Mouse (Mus musculus): ENCODE data around the gene Sel1l3.
A peak's percentile ranks its signal among the peaks of the same experiment; 100 is the strongest.

Gene Sel1l3

GRCm38 (mm10) chr5:53212782-53213710 is 681 bp downstream of the Sel1l3 start:
- DNase-seq = peak; percentile 23 to 36

- no peak for DNase-seq
These were observed 1.5 kb downstream of the Sel1l3 start for GRCm38 (mm10) chr5:53212087-53212781.

DNA sequence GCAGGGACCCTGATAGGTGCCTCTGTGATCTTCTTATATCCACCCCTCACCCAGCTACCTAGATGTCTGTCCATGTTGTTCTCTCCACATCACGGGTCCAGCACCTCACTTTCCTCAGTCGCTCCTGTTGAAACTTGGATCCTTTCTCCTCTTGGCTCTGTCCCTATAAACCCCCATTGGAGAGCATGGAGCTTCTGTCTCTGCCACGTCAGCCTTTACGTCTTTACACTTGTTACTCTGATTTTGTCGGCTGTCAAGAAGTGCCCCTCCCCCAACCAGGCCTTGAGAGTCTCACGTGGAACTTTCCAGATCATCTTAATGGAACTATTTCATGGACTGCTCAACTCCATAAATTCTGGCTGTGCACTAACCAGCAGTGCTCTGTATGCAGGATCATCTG is 2.5 kb downstream of the Sel1l3 start:
- no peak for DNase-seq

- no peak for DNase-seq
These were observed 3.2 kb downstream of the Sel1l3 start for GRCm38 (mm10) chr5:53210481-53210880.

- no peak for DNase-seq
These were observed 4.0 kb downstream of the Sel1l3 start for GRCm38 (mm10) chr5:53209773-53210172.

DNA sequence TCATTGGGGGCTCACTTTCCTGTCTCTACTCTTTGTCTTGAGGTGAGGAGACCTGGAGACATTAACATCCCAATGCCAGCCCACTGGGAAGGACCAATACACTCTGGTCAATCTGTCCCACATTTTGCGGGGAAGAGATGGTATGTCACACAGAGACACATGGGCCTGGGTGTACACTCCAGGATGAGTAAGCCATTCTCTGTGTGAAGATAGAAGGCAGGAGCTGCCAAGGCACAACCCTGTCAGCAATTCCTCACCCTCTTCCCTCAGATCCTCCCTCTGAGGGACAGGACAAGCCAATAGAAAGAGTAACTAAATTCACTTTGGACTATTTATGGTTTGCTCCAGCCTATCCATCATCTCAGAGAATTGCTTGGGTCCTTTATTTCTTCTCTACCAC is 5.0 kb downstream of the Sel1l3 start:
- no peak for DNase-seq

DNA sequence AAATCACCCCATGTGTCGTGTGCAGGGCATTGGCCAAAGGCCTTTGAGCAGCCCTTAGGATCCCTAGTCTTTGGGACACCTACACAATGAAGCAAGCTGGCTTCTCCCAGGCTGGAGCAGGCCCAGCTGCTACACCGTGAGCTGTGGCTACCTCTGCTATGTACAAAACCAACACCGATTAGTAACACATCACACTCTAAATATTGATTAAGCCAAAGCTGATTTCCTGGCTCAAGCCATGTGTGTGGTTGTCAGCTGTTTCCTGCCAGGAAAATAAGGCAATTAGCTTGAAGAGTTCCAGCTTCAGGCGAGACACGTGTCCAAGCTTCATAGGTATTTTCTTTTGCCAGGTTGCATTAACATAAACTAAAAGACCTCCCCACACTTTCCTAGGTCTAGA is 7.2 kb downstream of the Sel1l3 start:
- no peak for DNase-seq

DNA sequence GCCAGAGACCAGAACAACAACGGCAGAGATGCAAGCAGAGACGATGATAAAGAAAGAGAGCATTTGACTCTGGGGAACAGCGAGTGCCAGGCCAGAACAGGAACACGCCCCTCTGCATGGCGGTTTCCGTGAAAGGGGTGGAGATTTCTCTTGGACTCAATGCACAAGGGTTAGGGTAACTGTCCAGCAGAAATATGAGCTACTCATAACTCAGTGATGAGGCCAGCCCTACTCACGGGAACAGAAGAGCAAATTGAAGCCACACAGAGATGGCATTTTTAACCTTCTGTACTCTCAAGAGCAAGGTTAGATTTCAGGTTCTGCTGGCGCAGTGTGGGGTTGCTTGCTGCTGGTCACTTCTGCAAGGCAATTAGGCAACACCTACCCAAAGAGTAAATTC is 11.0 kb downstream of the Sel1l3 start:
- no peak for DNase-seq

GRCm38 (mm10) chr5:53200825-53201224 is 12.9 kb downstream of the Sel1l3 start:
- no peak for DNase-seq

DNA sequence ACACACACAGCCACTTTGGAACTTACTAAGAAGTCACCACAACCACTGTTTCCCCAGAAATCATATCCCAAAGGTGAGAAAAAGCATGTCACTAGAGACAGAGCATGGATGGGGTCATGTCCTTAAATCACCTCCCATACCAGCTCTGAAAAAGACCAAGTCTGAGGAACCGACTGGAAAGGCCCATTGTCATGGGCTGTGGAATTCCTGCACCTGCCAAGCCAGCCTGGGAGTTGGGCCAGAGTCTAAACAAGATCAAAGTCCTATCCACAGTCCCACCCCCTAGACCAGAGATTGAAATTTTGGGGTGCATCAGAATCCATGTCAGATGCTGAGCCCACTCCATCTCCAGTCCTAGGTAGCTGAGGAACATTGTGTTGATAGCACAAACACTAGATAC is 15.3 kb downstream of the Sel1l3 start:
- no peak for DNase-seq

DNA sequence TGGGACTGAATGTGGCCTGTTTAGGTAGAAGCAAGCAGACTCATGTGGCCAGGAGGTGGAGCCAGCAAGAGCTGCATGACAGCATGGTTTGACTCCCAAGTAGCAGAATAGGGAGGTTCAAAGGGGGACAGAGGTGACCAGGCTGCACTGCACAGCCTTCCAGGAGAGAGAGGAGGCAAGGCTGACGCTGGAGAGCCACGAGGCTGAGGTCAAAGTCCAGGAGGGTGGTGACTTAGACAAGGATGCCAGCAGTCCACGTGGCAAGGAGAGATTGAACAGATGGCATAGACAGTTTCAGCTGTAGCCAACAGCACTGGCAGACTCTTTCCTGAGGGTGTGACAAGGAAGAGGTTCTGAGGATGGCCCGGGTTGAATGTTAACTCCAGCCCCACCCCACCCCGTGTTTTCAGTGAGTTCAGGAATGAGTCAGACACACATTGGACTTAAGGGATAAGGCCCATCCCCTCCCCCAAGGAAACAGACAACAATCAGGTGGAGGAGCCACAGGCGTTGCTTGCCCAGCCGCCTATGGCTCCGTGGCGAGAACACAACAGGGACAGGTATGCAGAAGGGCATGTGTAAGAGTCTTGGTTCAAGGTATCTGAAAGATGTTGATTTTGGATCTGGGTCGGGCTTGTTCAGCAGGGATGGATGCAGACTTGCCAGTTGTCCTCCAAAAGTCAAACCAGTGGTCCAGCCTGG is 17.2 kb downstream of the Sel1l3 start:
- no peak for DNase-seq

DNA sequence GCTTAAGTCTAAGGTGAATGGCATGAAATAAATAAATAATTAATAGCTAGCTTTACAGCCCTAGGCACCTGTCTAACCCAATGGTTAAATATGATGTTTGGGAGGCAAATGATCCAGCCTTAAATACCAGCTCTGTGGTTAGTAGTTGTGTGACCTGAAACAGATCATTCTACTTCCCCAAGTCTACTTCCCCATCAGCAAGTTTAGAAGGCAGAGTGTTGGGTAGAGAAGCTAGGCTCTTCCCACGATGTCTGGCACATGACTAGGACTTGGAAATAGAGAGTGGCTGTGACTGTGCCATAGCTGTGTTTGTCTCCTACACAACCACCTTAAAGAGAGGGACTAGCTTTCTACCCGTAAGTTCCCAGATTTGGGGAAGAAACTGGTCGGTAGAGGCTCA is 18.9 kb downstream of the Sel1l3 start:
- DNase-seq = no peak

DNA sequence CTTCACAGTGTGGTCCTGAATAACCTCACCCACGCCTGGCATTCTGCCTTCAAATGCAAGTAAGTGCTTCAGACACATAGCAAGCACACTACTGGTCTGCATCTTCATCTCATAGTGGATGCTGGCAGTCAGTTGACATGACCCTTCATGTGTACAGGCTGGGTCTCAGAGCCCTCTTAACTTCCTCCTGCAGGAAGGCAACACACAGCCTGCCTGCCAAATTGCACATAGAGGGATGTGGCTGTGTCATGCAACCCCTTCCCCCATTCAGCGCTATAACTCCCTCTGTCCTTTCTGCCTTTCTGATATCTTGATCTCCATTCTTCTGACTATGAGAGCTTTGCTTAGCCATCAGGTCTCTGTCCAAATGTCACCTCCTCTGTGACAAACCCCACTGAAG is 19.3 kb downstream of the Sel1l3 start:
- DNase-seq = no peak

DNA sequence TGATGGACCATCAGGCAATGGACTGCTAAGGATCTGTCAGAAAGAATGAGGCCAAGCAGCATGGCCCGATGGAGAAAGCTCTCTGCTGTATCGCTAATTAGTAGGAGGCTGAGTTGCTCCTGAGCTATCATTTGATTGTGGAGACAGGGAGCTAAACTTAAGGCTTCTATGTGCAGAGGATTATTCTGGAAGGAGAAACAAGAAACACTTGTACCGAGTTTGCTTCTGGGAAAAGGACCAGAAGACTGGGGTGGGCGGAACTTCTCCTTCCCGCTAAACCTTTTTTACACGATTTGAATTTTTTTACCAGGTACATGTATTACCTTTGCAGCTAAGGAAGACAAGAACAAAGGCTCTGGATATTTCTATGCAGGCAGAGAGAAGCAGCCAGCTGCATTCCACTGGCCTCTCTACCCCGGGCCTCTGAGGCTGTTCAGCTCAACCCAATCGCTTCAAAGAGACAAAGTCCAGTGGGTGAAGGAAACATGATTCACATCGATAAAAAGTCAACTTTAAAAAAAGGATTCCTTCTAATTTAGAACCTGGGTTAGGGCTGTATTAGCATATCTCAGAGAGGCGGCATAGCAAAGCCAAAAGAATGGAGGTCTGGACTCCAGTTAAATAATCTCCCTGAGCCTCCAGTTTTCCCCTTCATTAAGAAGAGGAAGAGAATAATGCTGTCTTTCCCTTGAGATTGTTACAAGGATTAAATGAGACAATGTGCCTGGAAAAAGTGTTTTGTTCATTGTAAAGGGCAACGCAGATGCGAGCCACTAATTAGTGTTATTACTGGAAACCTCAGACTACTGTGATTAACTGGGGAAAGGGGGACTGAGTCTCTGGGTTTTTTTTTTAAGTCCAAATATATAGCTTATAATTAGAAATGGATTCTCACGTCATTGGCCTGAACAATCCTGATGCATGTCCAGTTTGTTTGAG is 20.4 kb downstream of the Sel1l3 start:
- no peak for DNase-seq

- DNase-seq = no peak
These were observed 25.1 kb downstream of the Sel1l3 start for GRCm38 (mm10) chr5:53188608-53189007.

DNA sequence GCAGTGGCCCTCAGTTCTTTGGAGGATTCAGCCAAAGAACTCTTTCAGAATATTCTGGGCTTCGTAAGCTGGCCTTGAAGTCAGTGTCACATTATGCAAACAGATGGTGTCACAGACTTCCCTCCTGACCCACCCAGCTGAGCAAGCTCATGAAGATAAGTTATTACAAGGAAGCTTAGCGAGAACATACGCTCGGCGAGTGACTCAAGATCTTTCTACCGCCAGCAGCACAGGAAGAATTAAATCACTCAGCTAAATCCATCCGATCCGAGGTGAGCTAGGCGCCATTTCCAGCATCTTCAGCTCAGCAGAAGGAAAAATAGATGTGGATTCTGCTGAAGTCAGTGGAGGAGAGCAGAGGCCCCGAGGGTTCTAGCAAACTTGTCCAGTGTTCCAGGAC is 26.5 kb downstream of the Sel1l3 start:
- DNase-seq = no peak

DNA sequence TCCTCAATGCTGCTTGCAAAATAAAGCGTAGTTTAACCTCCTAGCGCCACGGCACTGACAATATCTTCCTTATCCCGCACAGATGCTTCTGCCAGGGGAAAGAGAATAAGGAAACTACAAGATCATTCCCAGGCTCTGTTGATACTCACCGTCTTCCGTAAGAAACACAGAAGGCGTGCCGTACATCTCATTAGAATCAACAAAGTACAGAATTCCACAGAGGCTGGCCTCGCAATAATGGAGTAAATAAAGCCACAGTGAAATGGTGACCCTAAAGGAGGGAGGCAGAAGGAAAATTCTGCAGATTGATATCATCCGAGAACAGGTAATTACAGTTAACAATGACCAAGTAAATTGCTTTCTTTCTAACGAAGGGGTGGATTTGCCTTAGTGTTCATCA is 27.9 kb downstream of the Sel1l3 start:
- no peak for DNase-seq

DNA sequence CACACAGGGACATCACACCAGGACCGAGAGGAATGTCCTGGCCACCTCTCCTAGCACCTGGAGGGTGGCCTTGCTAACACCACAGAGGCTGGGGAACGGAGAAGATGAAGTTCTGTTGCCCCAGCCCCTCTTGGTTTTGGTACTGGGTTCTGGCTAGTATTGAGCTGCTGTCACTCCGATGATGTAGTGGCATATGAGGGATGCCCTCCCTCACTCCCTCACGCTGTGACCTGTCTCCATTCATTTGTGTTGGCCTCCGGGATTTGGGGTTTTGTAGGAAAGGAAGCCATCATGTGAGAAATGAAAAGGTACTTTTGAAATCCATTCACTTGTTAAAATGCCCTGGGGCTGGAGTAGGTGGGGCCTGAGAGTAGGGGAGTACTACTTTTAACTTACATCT is 33.8 kb downstream of the Sel1l3 start:
- no peak for DNase-seq

- DNase-seq = no peak
These were observed 37.0 kb downstream of the Sel1l3 start for GRCm38 (mm10) chr5:53176703-53177102.

- DNase-seq = no peak
These were observed 37.7 kb downstream of the Sel1l3 start for GRCm38 (mm10) chr5:53176075-53176474.

GRCm38 (mm10) chr5:53175195-53175594 is 38.5 kb downstream of the Sel1l3 start:
- no peak for DNase-seq

DNA sequence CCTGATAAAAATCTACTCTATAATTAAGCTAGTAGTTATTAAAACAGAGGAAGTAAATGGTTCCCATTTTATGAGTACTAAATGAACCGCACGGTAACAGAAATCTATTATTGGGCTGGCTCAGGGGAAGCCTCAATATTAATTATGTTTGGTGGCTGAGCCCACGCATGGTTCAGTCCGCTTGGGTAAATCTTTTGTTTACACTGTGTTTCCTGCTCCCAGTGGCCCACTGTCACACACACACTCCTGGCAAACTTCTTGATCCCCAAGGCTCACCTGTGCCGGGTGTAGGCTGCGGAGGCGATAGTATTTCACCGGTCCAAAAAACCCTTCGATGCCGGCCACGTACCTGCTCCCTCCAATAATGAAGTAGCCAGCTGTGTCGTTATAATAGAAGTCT is 39.3 kb downstream of the Sel1l3 start:
- DNase-seq = no peak
